Mouse (Mus musculus): ENCODE data around the gene Gm49336.

DNA sequence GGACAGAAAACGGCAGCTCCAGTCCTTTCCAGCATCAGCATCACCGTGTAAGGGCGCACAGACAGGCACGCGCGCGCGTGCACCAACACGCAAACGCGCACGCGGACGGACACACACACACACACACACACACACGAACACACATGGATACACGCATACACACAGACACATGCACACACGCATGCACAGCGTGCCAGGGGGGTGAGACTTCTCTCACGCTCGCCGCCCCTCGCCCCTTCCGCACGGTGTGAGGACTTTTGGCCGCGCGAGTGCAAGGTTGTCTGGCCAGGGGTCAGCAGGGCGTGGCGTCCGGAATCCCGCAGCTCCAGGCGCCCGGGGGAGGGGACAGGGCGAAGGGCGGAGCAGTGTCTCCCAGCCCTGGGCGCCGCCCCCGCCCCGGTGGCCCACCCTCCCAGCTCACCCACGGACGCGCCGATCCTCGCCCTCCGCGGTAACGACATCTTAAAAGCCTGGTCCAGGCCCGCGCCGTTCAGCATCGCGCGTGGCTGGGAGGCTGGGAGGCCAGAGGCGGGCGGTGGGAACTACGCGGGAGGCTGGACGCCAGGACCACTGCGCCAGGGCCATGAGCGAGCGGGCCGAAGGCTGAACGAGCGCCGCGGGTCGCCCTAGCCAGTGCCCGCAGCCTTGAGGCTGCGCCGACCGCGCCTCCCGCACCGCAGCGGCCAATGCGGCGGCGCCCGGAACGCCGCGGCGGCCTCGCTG, 74.3 kb downstream of the Gm49336 start:
- no peak for TF ChIP-seq CTCF (IDR thresholded peaks at IDR 0.05; ENCODE audit: control insufficient read depth, insufficient read depth, insufficient read length)
- no peak for TF ChIP-seq CEBPB (IDR thresholded peaks at IDR 0.05; ENCODE audit: low read depth)

All from C2C12 (cell line).